Mouse (Mus musculus): ENCODE results near the gene Efna4. TPM values are rescaled to one million over a fixed set of nuclear protein-coding genes. Genes with fewer than 3 reads are reported as not detected.
A peak's percentile ranks its signal among the peaks of the same experiment; 100 is the strongest.

The Efna4 gene
- total RNA-seq (2021) = 1 to 10 TPM; 5.7 to 7.4 TPM

DNA sequence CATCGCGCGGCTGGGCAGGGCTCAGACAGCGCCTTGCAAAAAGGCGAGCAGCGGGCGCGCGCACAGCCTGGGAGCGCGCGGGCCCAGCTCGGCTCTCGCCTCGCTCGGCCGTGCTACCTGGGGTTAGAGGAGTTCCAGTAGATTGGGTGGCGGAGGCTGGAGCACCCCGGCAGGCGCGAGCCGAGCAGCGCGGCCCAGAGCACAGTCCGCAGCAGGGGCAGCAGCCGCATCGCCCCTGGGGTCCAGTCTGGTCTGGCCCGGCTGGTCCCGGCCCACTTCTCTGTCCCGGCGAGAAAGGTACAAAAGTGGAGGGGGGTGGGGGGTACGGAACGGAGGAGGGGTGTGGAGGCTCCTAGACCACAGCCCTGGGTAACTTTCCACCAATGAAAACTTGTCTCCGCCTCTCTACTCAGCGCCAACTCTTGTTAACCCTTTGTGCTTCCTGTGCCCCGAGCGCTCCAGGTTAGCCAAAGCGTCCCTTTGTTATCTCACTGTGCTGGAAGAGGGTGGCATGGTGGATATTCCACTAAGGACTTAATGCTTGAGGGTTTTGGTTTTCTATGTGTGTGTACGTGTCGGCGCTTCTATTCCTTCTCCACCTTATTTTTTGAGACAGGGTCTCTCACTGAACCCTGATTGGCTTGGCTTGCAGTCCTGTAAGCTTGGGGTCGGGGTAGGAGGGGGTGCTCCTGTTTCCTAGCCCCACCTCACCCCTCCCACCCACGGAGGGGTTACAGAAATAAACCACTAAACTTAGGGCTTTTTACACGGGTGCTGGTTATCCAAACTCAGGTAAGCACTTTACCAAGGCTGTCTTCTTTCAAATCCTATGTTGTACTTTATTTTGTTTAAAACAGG lies at the start of gene Efna4:
Gene Efna4, minus strand, starts transcription at position 308 of the 858 bp plus-strand sequence.
- peak; percentile 46 for DNase-seq
- intact Hi-C loops (cut with DNase I) = no loop called here

DNA sequence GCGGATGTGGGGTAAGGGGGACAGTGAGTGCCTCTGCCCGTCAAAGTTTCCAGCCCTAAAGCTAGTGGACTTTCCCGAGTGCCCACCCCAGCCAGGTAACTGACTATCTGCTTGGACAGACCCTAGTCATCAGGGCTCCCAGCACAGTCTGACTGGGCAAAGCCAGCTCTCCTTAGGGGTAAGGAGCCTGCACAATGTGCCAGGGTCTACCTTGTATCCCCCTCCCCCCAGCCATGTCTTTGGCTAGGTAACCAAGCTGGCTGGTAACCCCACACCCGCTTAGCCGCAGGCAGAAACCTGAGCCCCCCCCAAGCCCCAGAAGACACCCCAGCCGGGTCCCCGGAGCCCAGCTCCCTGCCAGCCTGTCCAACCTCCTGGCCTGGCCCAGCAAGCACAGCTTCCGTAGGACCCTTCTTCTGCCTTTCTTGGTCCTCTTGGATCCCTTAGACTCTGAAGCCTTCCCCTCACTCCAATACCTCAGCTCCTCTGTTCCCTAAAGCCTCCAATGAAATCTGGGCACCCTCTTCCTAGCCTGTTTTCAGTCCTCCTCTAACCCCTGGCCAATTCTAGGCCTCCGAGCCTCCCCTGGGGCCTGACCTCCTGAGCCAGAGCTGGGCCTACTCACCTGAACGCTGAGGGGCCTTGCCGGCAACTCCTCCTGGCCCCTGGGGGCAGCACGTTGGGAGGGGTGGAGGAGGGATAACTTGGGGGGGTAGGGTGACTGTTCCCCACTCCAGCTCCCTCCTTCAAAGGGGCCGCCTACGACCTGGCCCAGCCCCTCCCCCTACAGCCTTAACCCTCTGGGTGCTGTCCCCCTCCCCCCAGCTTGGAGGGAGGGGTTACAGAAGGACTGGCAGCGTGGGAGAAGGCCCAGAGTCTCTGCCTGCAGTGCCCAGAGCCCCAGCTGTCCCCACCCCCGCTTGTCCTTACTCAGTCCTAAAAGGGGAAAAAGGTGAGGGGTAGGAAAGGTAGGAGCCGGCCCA lies 48.9 kb upstream of the Efna4 start:
- no peak for DNase-seq
- intact Hi-C loops (cut with DNase I) = no loop called here

DNA sequence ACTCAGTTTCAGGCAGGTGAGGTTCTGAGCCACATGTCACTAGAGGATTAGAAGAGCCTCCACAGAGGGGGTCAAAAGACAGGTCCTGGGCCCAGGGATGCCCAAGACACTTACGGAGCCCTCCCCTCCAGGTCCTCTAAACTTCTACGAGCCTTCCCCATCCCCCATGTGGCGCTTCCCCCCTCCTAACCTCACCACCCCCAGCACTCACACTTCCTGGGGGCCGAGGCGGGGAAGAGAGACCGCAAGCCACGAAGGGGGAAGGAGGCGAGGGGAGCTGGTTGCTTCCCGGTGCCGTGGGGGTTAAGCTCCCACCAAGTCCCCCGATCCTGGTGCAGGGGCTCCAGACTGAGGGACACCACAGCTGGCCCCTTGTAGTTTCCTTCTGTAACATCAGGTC lies 47.6 kb upstream of the Efna4 start:
- intact Hi-C loops (cut with DNase I) = no loop called here
- no peak for DNase-seq

DNA sequence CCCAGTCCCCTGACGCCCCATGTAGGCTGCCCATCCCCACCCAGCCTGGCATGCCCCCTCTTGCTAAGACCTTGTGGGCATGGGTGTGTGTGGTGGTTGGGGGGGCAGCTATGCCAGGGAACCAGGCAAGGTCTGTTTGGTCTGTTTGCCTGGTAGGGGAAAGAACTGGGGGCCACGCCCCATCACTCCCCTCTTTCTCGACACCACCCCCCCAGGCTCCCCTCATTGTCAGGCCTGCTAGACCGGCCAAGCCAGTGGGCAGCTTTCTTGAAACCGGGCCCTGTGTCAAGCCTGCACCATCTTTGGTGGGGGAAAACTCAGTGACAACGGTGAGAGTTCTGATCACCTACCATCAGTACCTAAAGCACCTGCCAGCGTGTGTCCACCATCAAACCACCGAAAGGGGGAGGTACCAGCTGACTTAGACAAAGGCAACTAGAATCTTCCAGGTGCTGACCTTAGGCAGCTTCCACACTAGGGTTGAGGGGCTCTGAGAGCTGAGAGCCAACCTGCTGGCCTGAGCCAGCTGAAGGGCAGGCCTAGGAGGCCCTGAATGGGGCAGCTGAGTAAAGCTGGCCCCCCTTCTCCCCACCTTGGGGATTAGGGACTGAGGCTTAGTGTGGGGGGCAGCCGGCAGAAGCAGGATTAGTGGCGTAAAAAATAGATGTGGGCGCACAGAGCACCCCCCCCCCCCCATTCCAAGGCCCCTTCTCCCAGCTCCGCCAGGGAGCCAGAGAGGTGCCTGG lies 46.7 kb upstream of the Efna4 start:
- DNase-seq = no peak
- intact Hi-C loops (cut with DNase I) = no loop called here

DNA sequence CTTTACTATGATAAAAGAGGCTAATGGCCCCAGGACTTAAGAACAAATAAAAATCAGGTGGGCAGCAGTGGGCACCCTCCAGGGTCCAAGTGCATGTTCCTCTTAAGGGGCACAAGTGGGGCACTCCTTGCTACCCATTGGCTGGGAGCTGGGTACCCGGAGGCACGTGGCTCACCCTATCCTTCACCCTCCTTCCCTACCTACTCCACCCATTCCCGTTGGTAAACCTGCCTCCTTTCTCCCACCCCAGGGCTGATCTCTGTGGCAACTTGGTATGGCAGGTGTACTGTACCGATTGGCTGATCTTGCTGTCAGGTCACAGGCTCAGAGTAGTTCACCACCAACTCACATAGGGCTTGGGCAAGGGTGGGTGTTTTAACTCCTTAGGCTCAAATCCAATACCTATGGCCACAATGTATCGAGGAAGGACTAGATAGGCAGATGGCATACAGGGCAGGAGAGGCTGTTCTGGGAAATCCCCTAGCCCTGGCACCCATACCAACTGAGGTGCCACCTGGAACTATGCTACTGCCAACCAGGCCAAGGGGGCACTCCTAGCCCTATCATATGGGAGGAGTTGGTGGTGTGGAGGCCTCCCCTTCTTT lies 45.9 kb upstream of the Efna4 start:
- intact Hi-C loops (cut with DNase I) = no loop called here
- no peak for DNase-seq

GRCm38 (mm10) chr3:89382950-89383349 lies 45.1 kb upstream of the Efna4 start:
- no peak for DNase-seq
- intact Hi-C loops (cut with DNase I) = no loop called here

DNA sequence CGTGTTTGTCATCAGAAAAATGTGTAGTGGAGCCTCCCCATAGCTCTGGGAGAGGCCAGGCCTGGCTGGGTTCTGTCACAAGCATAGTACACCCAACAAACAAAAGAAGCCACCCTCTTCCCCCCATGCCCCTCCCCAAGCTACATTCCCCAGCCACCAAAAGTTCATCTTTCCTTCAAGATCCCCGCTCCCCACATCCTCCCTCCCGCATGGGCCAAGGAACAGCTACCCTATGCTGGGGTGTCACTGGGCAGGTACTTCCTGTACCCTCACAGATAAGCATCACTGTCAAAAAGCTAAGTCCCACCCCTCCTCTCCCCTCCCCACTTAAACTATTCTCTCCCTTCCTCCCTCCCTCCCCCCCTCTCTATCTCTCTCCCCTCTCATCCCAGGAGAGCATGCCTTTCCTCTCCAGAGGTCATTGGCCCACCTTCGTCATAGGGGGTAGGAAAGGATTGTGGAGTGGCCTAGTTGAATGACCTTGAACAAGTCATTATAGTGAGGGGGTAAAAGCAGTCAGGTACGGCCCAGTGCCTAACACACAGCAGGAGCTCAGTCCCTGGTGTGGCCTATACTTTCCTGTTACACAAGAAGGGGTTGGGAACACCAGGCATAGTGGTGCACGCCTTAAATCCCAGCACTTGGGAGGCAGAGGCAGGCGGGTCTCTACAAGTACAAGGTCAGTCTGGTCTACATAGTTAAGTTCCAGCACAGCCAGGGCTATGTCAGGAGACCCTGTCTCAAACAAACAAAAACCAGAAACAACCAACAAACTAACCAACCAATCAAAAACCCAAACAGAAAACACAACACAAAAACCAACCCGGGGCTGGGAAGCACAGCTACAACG lies 44.4 kb upstream of the Efna4 start:
- intact Hi-C loops (cut with DNase I) = no loop called here
- no peak for DNase-seq

- intact Hi-C loops (cut with DNase I) = no loop called here
- DNase-seq = no peak
Observed at GRCm38 (mm10) chr3:89381233-89381632, 43.4 kb upstream of the Efna4 start.

- intact Hi-C loops (cut with DNase I) = no loop called here
- DNase-seq = no peak
Observed at GRCm38 (mm10) chr3:89380711-89381110, 42.9 kb upstream of the Efna4 start.

- no peak for DNase-seq
- intact Hi-C loops (cut with DNase I) = no loop called here
Observed at GRCm38 (mm10) chr3:89380291-89380690, 42.5 kb upstream of the Efna4 start.

DNA sequence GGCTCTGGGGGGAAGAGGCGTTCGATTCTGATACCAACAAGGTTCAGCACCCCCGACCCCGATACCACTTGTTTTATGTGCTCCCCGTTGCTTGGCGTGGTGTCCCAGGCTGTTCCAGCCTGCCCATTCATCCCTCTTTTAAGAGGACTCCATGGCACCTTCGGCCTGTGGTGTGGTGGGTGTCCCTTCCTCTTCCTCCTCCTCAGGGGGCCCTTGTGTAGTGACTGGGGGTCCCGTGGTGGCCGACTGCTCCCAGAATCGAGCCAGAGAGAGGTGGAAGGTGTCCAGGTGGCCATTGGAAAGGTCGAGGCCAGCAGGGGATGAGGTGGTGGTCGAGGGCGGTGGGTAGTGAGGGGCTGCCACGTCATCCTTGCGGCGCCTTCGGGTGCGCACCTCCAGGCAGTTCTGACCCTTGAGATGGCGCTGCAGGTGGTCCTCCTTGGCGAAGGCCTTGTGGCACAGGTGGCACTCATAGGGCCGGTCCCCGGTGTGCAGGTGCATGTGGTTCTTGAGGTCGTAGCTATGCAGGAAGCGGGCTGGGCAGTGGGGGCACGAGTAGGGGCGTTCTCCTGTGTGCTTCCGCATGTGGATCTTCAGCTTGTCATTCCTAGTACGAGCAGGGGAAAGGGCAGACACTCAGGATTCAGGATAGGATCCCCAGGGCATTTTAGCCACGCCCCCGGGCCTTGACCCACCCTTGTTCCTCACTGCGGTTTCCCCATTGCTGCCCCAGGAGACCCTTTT lies 41.7 kb upstream of the Efna4 start:
- intact Hi-C loops (cut with DNase I) = no loop called here
- no peak for DNase-seq

DNA sequence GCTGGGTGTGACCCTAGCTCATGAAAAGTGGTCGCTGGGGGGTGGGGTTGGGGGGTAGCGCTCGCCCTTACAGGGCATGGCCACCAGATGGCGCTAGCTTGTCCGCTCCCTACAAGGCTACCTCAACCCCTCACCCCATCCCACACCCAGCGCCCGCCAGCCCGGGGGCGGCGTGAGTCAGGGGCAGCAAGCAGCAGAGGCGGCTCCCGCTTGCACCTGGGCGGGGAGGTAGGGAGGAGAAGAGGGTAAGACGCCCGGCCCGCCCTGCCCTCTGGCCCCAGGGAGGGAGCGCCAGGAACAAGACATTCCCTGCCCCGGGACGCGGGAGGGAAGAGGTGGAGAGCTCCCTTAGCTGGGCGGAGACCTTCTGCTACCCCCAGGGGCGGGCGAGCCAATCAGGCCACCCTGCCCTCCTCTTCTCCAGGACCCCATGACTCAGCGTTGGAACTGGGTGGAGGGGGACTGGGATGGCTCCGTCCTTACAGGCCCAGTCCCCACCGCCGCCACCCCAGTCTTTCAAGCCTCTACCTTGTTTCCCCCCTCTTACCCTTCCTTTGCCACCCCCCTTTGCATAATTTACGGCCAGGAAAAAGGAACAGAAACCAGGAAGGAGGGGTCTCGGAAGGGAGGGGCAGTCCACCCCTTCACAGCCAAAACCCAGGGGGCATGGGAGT lies 40.7 kb upstream of the Efna4 start:
- DNase-seq = peak; percentile 82
- intact Hi-C loops (cut with DNase I) = no loop called here

DNA sequence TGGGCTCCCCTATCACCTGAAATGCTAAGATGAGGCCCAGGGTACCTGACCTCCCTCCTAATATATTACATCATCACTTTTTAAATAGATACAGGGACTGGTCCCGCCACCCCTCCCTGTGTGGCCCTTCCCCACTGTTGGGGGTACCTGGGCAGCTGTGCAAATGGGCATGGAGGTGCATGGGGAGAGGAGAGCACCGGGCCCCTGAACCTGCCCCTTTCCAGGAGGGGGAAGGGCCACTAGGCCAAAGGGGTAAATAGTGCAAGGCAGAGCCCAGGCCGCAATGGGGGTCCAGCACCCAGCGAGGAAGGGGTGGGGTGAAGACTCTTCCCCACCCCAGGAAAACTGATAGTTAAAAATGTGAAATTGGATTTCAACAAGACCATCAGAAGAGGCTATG lies 40.0 kb upstream of the Efna4 start:
- no peak for DNase-seq
- intact Hi-C loops (cut with DNase I) = no loop called here

- intact Hi-C loops (cut with DNase I) = no loop called here
Observed at GRCm38 (mm10) chr3:89373581-89374231, 35.9 kb upstream of the Efna4 start.

GRCm38 (mm10) chr3:89367338-89367737 lies 29.5 kb upstream of the Efna4 start:
- intact Hi-C loops (cut with DNase I) = no loop called here
- DNase-seq = no peak

More at GRCm38 (mm10) chr3:89373581-89374231, 35.9 kb upstream of the Efna4 start:
- DNase-seq = no peak

DNA sequence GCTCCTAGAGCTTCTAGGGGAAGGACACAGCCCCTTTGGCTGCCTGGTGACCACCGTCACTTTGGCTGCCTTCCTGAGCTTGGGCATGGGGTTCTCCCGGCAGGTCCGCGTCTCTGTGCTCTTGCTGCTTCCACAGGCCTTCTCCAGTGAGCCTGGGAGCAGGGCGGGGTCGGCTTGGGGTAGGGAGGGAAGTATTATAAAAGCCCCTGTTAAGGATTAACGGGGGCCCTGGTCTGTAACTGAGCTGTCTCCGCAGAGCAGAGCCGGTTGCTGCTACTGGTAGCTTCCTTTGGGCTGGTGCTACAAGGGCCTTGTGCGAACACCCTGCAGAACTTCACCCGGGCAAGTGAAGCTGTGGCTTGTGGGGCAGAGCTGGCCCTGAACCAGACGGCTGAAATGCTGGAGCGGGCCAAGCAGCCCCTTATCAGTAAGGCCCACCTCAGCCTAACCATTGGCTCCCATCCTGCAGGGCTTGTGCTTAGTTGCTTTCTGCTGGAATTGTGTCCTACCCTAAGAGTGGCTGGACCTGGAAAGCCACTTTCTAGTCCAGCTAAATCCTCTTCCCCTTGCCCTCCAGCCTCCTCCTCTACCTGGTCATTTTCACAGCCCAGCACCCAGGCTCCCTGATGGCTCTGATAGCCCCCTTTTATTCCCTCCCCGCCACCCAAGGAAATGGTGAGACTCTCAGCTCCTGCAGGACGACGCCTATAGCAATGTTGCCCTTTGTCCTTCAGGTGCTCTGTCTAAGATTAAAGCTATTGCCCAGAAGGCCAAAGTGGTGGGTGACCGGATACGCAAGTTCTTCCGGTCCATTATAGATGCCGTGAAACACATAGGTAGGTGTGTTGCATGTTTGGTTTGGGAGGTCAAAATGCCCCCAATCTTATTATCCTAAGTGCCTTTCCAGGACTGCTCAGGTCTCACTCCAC lies 27.9 kb upstream of the Efna4 start:
- intact Hi-C loops (cut with DNase I) = no loop called here
- no peak for DNase-seq

DNA sequence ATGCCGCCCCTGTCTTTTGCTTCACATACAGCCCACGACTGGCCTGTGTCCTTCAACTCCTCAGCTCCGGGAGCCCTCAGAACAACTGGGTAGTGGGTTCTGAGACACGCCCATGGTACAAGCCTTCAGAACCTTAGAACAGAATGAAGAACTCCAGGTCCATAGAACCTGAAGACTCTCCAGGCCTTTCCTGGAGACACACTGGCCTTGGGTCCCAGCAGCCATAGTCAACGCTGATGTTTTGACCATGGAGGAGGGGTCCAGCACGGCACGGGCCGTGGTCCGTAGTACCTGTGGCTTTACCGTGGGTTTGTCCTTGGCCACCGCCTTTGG lies 27.3 kb upstream of the Efna4 start, which contains the start of gene Dcst1:
Gene Dcst1, minus strand, starts transcription at position 101 of the 333 bp plus-strand sequence.
- intact Hi-C loops (cut with DNase I) = no loop called here
- DNase-seq = no peak

Data from left cerebral cortex, postnatal 4 days (tissue).